Mouse (Mus musculus) heart, embryonic 14.5 days (tissue): ENCODE measurements around the gene Plcb1. TPM values are rescaled to one million over a fixed set of nuclear protein-coding genes. Genes with fewer than 3 reads are reported as not detected.
A peak's percentile ranks its signal among the peaks of the same experiment; 100 is the strongest.

Source experiments
- ATAC-seq: fragments of 200-750 bp; cut with Nextera tagmentation; 2 replicates; pipeline ENCODE4 v1.8.0; 2017; ENCODE audit warnings: low read depth, moderate TSS enrichment; ENCODE audit not compliant: insufficient number of reproducible peaks, insufficient read depth, low FRiP score
- H3K27ac ChIP-seq, 2 experiments: fragments of 200-500 bp in 1 of 2; fragments of 300-500 bp in 1 of 2; sonication (generic) in 1 of 2; replicated peaks in 1 of 2; 2 replicates each; pipeline ENCODE4 v1.5.1; 2012 to 2014; ENCODE audit warnings: low read depth in 2 of 2, low read length in 2 of 2, control low read depth in 1 of 2, mild to moderate bottlenecking in 1 of 2, mixed read lengths in 1 of 2; ENCODE audit not compliant: control insufficient read depth in 1 of 2, insufficient read depth in 1 of 2
- H3K27me3 ChIP-seq: fragments of 300-500 bp; sonication (generic); 2 replicates; pipeline ENCODE4 v1.6.1; 2014; ENCODE audit warnings: mild to moderate bottlenecking, low read length, control low read depth; ENCODE audit not compliant: control insufficient read depth, insufficient read depth
- H3K36me3 ChIP-seq: fragments of 300-500 bp; sonication (generic); 2 replicates; pipeline ENCODE4 v1.6.1; 2014; ENCODE audit warnings: mild to moderate bottlenecking, control low read depth, low read length, mixed read lengths; ENCODE audit not compliant: control insufficient read depth, insufficient read depth
- H3K4me1 ChIP-seq, 2 experiments: fragments of 200-500 bp in 1 of 2; fragments of 300-500 bp in 1 of 2; sonication (generic) in 1 of 2; 2 replicates each; pipeline ENCODE4 v1.6.1; 2012 to 2014; ENCODE audit warnings: low read length in 2 of 2, control low read depth in 1 of 2, mixed read lengths in 1 of 2; ENCODE audit not compliant: control insufficient read depth in 2 of 2, insufficient read depth in 2 of 2
- H3K4me2 ChIP-seq: fragments of 300-500 bp; sonication (generic); 2 replicates; pipeline ENCODE4 v1.6.1; 2014; ENCODE audit warnings: mild to moderate bottlenecking, low read length
- H3K4me3 ChIP-seq, 2 experiments: fragments of 200-500 bp in 1 of 2; fragments of 300-500 bp in 1 of 2; sonication (generic) in 1 of 2; 2 replicates each; pipeline ENCODE4 v1.5.1; 2012 to 2014; ENCODE audit warnings: low read length in 2 of 2, mild to moderate bottlenecking in 2 of 2, control low read depth in 1 of 2, low read depth in 1 of 2, moderate library complexity in 1 of 2; ENCODE audit not compliant: control insufficient read depth in 1 of 2, insufficient read depth in 1 of 2
- H3K9ac ChIP-seq: fragments of 300-500 bp; sonication (generic); 2 replicates; pipeline ENCODE4 v1.6.1; 2014; ENCODE audit warnings: mild to moderate bottlenecking, low read length
- H3K9me3 ChIP-seq: fragments of 300-500 bp; sonication (generic); 2 replicates; pipeline ENCODE4 v1.6.1; 2016; ENCODE audit warnings: low read length, control low read depth; ENCODE audit not compliant: control insufficient read depth
- WGBS: fragments of 180-500 bp; shearing (Covaris S2); extraction: QIAGEN DNeasy Blood & Tissue Kit; methylation state at CpG from one replicate; pipeline ENCODE4 v1.1.7; 2014; 5-methylcytosine and 5-hydroxymethylcytosine counted together
- polyA plus RNA-seq: library from polyadenylated mRNA; unstranded; fragments of >200 nt; fragmentation: Nextera tagmentation; extraction: Ambion mirVana; gene quantifications from 2 replicates; pipeline ENCODE4 v1.2.1, GENCODE M21; 2014

Plcb1 gene
- polyA plus RNA-seq, 1 experiment from 2014 or later, result 5.5 TPM

DNA sequence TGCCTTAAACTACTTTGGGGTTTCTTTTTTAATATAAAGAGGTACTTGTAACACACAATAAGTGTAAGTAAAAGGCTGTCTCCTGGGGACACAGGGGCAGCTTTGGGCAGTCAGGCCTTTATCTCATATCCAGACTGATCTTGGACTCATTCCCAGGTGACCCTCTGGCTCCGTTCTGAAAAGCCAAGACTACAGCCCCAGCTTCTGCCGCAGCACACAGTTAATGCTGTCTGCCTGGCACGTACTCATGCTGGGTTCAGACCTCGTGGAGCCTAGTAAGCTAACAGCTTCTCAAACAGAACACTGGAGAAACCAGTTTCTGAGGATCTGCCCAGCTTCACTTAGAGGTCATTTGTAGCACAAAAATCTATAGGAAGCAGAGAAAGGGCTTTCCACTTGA, 682.0 kb downstream of the Plcb1 start:
- Histone ChIP-seq H3K36me3 (no peaks in the 10 kb centered on the region), H3K27ac (peak overlapping the region; percentile 8 to 64), H3K27me3 (no peaks in the 10 kb centered on the region), H3K9ac (no peak overlapping the region; the same call in 1 of the 2 replicates), H3K9me3 (no peaks in the 10 kb centered on the region), H3K4me3 (no peak overlapping the region), H3K4me2 (peak overlapping the region; percentile 18; the same call in 1 of the 2 replicates), H3K4me1 (peaks cover 5 to 8% of the 10 kb centered on the region in 2 experiments)
- WGBS, result 7% methylated on average over 4 of the region's 4 CpGs
- ATAC-seq, result peak; percentile 54; the same call in 1 of the 2 replicates

GRCm38 (mm10) chr2:135474107-135474506, 688.2 kb downstream of the Plcb1 start:
- 61% methylated on average over 4 of the region's 4 CpGs for WGBS

DNA sequence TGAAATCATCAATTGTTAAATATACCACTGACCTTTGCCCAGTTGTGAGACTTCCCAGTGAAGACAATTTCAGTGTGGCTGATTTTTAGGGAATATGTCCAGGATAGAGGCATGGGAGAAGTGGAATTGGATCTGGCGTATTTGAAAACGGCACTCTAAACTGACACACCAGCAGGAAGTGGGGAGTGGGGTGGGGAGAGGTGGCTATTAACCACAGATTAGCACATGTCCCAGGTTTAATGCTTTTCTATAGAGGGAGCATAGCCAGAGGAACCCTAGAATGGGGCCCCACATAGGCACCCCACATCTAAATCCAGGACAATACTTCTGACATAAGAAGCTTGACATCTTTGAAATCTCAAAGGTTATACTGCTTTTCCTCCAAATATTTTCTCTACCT, 699.4 kb downstream of the Plcb1 start:
- Histone ChIP-seq H3K36me3 (no peaks in the 10 kb centered on the region), H3K27ac (no peak overlapping the region), H3K9me3 (no peaks in the 10 kb centered on the region), H3K9ac (no peak overlapping the region), H3K4me1 (no peaks in the 10 kb centered on the region), H3K27me3 (no peaks in the 10 kb centered on the region), H3K4me2 (no peak overlapping the region), H3K4me3 (no peak overlapping the region)
- 66% methylated on average over 2 of the region's 2 CpGs for WGBS
- no peak for ATAC-seq

More at GRCm38 (mm10) chr2:135474107-135474506, 688.2 kb downstream of the Plcb1 start:
- no peak overlapping the region for H3K27ac ChIP-seq
- H3K27me3 ChIP-seq, result no peaks in the 10 kb centered on the region
- H3K9ac ChIP-seq, result no peak overlapping the region
- no peaks in the 10 kb centered on the region for H3K9me3 ChIP-seq
- H3K36me3 ChIP-seq, result no peaks in the 10 kb centered on the region
- H3K4me1 ChIP-seq, result no peaks in the 10 kb centered on the region
- ATAC-seq, result no peak
- no peak overlapping the region for H3K4me2 ChIP-seq
- no peak overlapping the region for H3K4me3 ChIP-seq

- H3K27me3 ChIP-seq, result no peaks in the 10 kb centered on the region
- ATAC-seq, result no peak
- H3K4me1 ChIP-seq, result peaks cover 0 to 5% of the 10 kb centered on the region in 2 experiments; a peak in 2 of 4 replicates
- H3K9me3 ChIP-seq, result no peaks in the 10 kb centered on the region
- no peaks in the 10 kb centered on the region for H3K36me3 ChIP-seq
- WGBS, result 95% methylated on average over 2 of the region's 2 CpGs
- no peak overlapping the region for H3K9ac ChIP-seq
- no peak overlapping the region for H3K27ac ChIP-seq
- no peak overlapping the region for H3K4me2 ChIP-seq
- H3K4me3 ChIP-seq, result no peak overlapping the region
Observed at GRCm38 (mm10) chr2:135488277-135488676, 702.4 kb downstream of the Plcb1 start.

GRCm38 (mm10) chr2:135489127-135489526, 703.3 kb downstream of the Plcb1 start:
- no peak for ATAC-seq
- H3K36me3 ChIP-seq, result no peaks in the 10 kb centered on the region
- no peaks in the 10 kb centered on the region for H3K9me3 ChIP-seq
- no peak overlapping the region for H3K27ac ChIP-seq
- H3K27me3 ChIP-seq, result no peaks in the 10 kb centered on the region
- no peak overlapping the region for H3K4me2 ChIP-seq
- WGBS, result 85% methylated on average over 2 of the region's 2 CpGs
- peaks cover 0 to 5% of the 10 kb centered on the region in 2 experiments; a peak in 2 of 4 replicates for H3K4me1 ChIP-seq
- no peak overlapping the region for H3K9ac ChIP-seq
- no peak overlapping the region for H3K4me3 ChIP-seq

DNA sequence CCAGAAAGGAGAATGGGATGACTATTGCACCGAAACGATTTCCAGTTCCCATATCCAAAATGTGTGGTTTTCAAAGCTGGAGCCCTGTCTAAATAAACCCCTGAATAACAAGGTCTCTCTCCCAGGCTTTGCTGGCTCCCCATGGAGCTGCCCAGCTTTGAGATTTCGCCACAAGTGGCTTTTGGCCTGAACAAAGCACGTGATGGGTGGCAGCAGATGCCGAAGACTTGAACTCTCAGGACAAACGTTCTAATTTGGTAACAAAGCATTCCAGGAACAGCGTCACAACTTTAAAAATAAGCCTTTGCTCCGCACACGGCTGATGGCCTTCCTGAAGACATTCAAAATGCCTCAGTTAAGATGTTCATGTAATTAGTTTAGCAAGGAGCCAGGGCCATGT, 706.9 kb downstream of the Plcb1 start:
- ATAC-seq, result no peak
- Histone ChIP-seq H3K4me3 (no peak overlapping the region), H3K4me2 (no peak overlapping the region), H3K9ac (no peak overlapping the region), H3K27me3 (no peaks in the 10 kb centered on the region), H3K27ac (no peak overlapping the region; a peak in 1 of 4 replicates), H3K36me3 (no peaks in the 10 kb centered on the region), H3K9me3 (no peaks in the 10 kb centered on the region), H3K4me1 (peaks cover 0 to 5% of the 10 kb centered on the region in 2 experiments; a peak in 2 of 4 replicates)
- 53% methylated on average over 9 of the region's 9 CpGs for WGBS

- 58% methylated on average over 3 of the region's 3 CpGs for WGBS
- Histone ChIP-seq H3K27ac (no peak overlapping the region), H3K9me3 (no peaks in the 10 kb centered on the region), H3K9ac (no peak overlapping the region), H3K36me3 (no peaks in the 10 kb centered on the region), H3K4me2 (no peak overlapping the region), H3K27me3 (no peaks in the 10 kb centered on the region), H3K4me1 (peaks cover 0 to 5% of the 10 kb centered on the region in 2 experiments; a peak in 2 of 4 replicates), H3K4me3 (no peak overlapping the region)
- ATAC-seq, result no peak
Observed at GRCm38 (mm10) chr2:135496553-135496952, 710.7 kb downstream of the Plcb1 start.

DNA sequence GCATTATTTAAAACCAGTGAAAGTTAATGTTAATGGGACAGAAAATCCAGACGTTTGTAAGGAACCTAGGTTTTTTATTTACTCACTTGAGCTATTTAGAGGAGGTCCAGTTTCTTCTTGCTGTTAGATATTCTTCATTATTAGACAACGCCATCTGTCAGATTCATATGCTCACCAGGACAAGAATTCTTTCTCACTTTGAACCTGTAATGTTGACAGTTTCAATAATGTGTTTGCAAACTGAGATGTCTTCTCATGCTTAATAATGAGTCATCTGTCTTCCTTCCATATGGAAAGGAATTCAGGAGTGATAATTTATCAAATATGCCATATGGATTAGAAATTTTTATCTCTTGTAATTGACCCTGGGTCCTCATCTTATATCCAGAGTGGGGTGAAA, 711.4 kb downstream of the Plcb1 start:
- H3K36me3 ChIP-seq, result no peaks in the 10 kb centered on the region
- no peak overlapping the region for H3K4me2 ChIP-seq
- ATAC-seq, result no peak
- no peak overlapping the region for H3K27ac ChIP-seq
- peaks cover 0 to 5% of the 10 kb centered on the region in 2 experiments; a peak in 2 of 4 replicates for H3K4me1 ChIP-seq
- no peaks in the 10 kb centered on the region for H3K27me3 ChIP-seq
- WGBS, result 76% methylated on average over 2 of the region's 2 CpGs
- H3K9ac ChIP-seq, result no peak overlapping the region
- H3K9me3 ChIP-seq, result no peaks in the 10 kb centered on the region
- no peak overlapping the region for H3K4me3 ChIP-seq
